Mouse (Mus musculus) myocyte (in vitro differentiated cells): ENCODE data around the gene Il25. TPM values are rescaled to one million over a fixed set of nuclear protein-coding genes. Genes with fewer than 3 reads are reported as not detected.

Experiments used
- H3K27me3 ChIP-seq: one replicate; pipeline ENCODE4 v1.6.1; 2011; ENCODE audit not compliant: control insufficient read depth, insufficient read depth, insufficient read length
- H3K36me3 ChIP-seq: one replicate; pipeline ENCODE4 v1.6.1; 2011; ENCODE audit not compliant: control insufficient read depth, insufficient read depth
- H3K4me2 ChIP-seq: one replicate; pipeline ENCODE4 v1.6.1; 2011; ENCODE audit warnings: low read depth, control low read depth
- H3K4me3 ChIP-seq: one replicate; pipeline ENCODE4 v1.5.1; 2011; ENCODE audit warnings: mild to moderate bottlenecking, control low read depth, moderate library complexity
- H3K79me2 ChIP-seq: one replicate; pipeline ENCODE4 v1.6.1; 2011; ENCODE audit not compliant: control insufficient read depth, insufficient read depth
- H3ac ChIP-seq: one replicate; pipeline ENCODE4 v1.6.1; 2011; ENCODE audit not compliant: control insufficient read depth, insufficient read length
- CEBPB ChIP-seq: IDR thresholded peaks from 2 replicates; pipeline ENCODE4 v1.6.1; 2011; ENCODE audit warnings: mild to moderate bottlenecking, moderate library complexity; ENCODE audit not compliant: poor library complexity, insufficient read depth, severe bottlenecking
- E2F4 ChIP-seq: IDR thresholded peaks from one replicate; pipeline ENCODE4 v1.6.1; 2011; ENCODE audit warnings: mild to moderate bottlenecking, control low read depth, moderate library complexity; ENCODE audit not compliant: insufficient read depth
- MAX ChIP-seq: IDR thresholded peaks from one replicate; pipeline ENCODE4 v1.6.1; 2011; ENCODE audit warnings: low read depth, mild to moderate bottlenecking, control low read depth
- MYOD1 ChIP-seq, 3 experiments: IDR thresholded peaks; one replicate each; pipeline ENCODE4 v1.6.1; 2011; ENCODE audit warnings: control low read depth in 2 of 3, low read depth in 2 of 3, mild to moderate bottlenecking in 2 of 3, moderate library complexity in 1 of 3; ENCODE audit not compliant: insufficient read length in 2 of 3, control insufficient read depth in 1 of 3
- MYOG ChIP-seq, 3 experiments: IDR thresholded peaks; one replicate each; pipeline ENCODE4 v1.6.1; 2011; ENCODE audit warnings: control low read depth in 2 of 3, low read depth in 2 of 3, mild to moderate bottlenecking in 2 of 3; ENCODE audit not compliant: insufficient read length in 2 of 3, control insufficient read depth in 1 of 3, insufficient read depth in 1 of 3
- POLR2A ChIP-seq: IDR thresholded peaks from one replicate; pipeline ENCODE4 v1.6.1; 2011; ENCODE audit warnings: low read depth, mild to moderate bottlenecking, control low read depth, moderate library complexity; ENCODE audit not compliant: insufficient read length
- POLR2AphosphoS2 ChIP-seq: IDR thresholded peaks from one replicate; pipeline ENCODE4 v1.6.1; 2011; ENCODE audit warnings: low read depth, control low read depth; ENCODE audit not compliant: insufficient read length
- REST ChIP-seq: IDR thresholded peaks from one replicate; pipeline ENCODE4 v1.6.1; 2011; ENCODE audit warnings: mild to moderate bottlenecking, control low read depth, moderate library complexity; ENCODE audit not compliant: insufficient read depth, insufficient read length
- SRF ChIP-seq: IDR thresholded peaks from one replicate; pipeline ENCODE4 v1.6.1; 2011; ENCODE audit warnings: low read depth; ENCODE audit not compliant: control insufficient read depth, insufficient read length
- TCF12 ChIP-seq: IDR thresholded peaks from one replicate; pipeline ENCODE4 v1.6.1; 2011; ENCODE audit warnings: mild to moderate bottlenecking, control low read depth; ENCODE audit not compliant: poor library complexity, insufficient read depth, severe bottlenecking
- TCF3 ChIP-seq: IDR thresholded peaks from one replicate; pipeline ENCODE4 v1.6.1; 2011; ENCODE audit warnings: low read depth, control low read depth; ENCODE audit not compliant: insufficient read length
- USF1 ChIP-seq: IDR thresholded peaks from one replicate; pipeline ENCODE4 v1.6.1; 2011; ENCODE audit warnings: low read depth, mild to moderate bottlenecking, control low read depth, moderate library complexity
- polyA plus RNA-seq: library from polyadenylated mRNA; unstranded; fragments of >200 nt; fragmentation: generic; extraction: Trizol; gene quantifications from one replicate; pipeline ENCODE4 v1.2.1, GENCODE M21; 2012; ENCODE audit warnings: missing spikeins

The Il25 gene
- polyA plus RNA-seq, 1 experiment: 0.05 TPM

GRCm38 (mm10) chr14:54976633-54977032 lies 44.1 kb downstream of the Il25 start, which contains the start of gene Gm17428:
Gene Gm17428, plus strand, starts transcription at chr14:54976933.
- no peaks in the 10 kb centered on the region for H3K79me2 ChIP-seq
- H3ac ChIP-seq: no peak within 1 kb of the TSS
- no peaks in the 10 kb centered on the region for H3K36me3 ChIP-seq
- peaks cover 44% of the 10 kb centered on the region for H3K27me3 ChIP-seq
- TF ChIP-seq E2F4 (no peak), TCF12 (no peak), REST (no peak), SRF (no peak), USF1 (no peak), TCF3 (no peak), MYOD1 (IDR thresholded peaks at IDR 0.05; ENCODE audit: control insufficient read depth in 1 of 3, insufficient read length in 2 of 3, low read depth in 2 of 3) (no peak), POLR2AphosphoS2 (no peak), MYOG (IDR thresholded peaks at IDR 0.05; ENCODE audit: control insufficient read depth in 1 of 3, insufficient read depth in 1 of 3, insufficient read length in 2 of 3, low read depth in 2 of 3) (no peak), MAX (no peak), CEBPB (no peak), POLR2A (no peak)
- H3K4me2 ChIP-seq: no peak within 1 kb of the TSS
- H3K4me3 ChIP-seq: no peak within 1 kb of the TSS

- H3ac ChIP-seq: no peak overlapping the region
- TF ChIP-seq MAX (no peak), E2F4 (no peak), SRF (no peak), CEBPB (no peak), POLR2A (no peak), REST (no peak), USF1 (no peak), TCF12 (no peak), TCF3 (no peak), MYOD1 (IDR thresholded peaks at IDR 0.05; ENCODE audit: control insufficient read depth in 1 of 3, insufficient read length in 2 of 3, low read depth in 2 of 3) (no peak), POLR2AphosphoS2 (no peak), MYOG (IDR thresholded peaks at IDR 0.05; ENCODE audit: control insufficient read depth in 1 of 3, insufficient read depth in 1 of 3, insufficient read length in 2 of 3, low read depth in 2 of 3) (no peak)
- no peaks in the 10 kb centered on the region for H3K79me2 ChIP-seq
- peaks cover 31% of the 10 kb centered on the region for H3K27me3 ChIP-seq
- no peak overlapping the region for H3K4me2 ChIP-seq
- no peak overlapping the region for H3K4me3 ChIP-seq
- H3K36me3 ChIP-seq: no peaks in the 10 kb centered on the region
Measured at GRCm38 (mm10) chr14:54978664-54979063, 46.2 kb downstream of the Il25 start.

DNA sequence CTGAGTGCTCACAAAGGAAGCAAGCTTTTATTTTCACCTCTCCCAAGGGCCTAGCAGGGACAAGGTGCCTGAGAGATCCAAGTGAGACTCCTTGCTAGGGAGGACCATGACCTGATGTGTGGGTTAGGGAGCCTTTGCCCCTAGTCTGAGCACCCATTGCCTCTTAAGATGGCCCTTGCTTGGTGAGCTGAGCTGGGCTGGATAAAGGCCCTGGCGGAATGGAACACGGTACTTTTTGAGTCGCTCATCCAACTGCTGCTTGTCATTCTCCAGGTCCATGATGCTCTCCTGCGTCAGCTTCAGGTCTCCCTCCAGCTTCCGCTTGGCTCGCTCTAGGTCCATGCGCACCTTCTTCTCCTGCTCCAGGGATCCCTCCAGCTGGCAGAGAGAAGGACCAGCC lies 49.4 kb downstream of the Il25 start:
- H3K36me3 ChIP-seq: no peaks in the 10 kb centered on the region
- H3K79me2 ChIP-seq: no peaks in the 10 kb centered on the region
- TF ChIP-seq TCF12 (no peak), MYOG (IDR thresholded peaks at IDR 0.05; ENCODE audit: control insufficient read depth in 1 of 3, insufficient read depth in 1 of 3, insufficient read length in 2 of 3, low read depth in 2 of 3) (no peak), REST (no peak), MYOD1 (IDR thresholded peaks at IDR 0.05; ENCODE audit: control insufficient read depth in 1 of 3, insufficient read length in 2 of 3, low read depth in 2 of 3) (no peak), CEBPB (no peak), POLR2AphosphoS2 (no peak), E2F4 (no peak), USF1 (no peak), TCF3 (no peak), POLR2A (no peak), MAX (no peak)
- no peak overlapping the region for H3ac ChIP-seq
- H3K4me2 ChIP-seq: no peak overlapping the region
- peaks cover 16% of the 10 kb centered on the region for H3K27me3 ChIP-seq
- H3K4me3 ChIP-seq: no peak overlapping the region

Other genes with a start within 250 kb of the Il25 start
- 36.3 TPM for gene 1700123O20Rik, start 246.5 kb upstream of the Il25 start, polyA plus RNA-seq
- 77.3 TPM for gene Acin1, start 245.8 kb upstream of the Il25 start, polyA plus RNA-seq
- gene Gm29776, start 233.9 kb upstream of the Il25 start, polyA plus RNA-seq: 0.04 TPM
- not detected for gene Cebpe, start 220.5 kb upstream of the Il25 start, polyA plus RNA-seq
- not detected for gene Slc7a8, start 150.7 kb upstream of the Il25 start, polyA plus RNA-seq
- not detected for gene Rnf212b, start 118.6 kb upstream of the Il25 start, polyA plus RNA-seq
- gene Homez, start 61.7 kb upstream of the Il25 start, polyA plus RNA-seq: 2.5 TPM
- gene Ppp1r3e, start 55.1 kb upstream of the Il25 start, polyA plus RNA-seq: 0.71 TPM
- gene Bcl2l2, start 49.3 kb upstream of the Il25 start, polyA plus RNA-seq: 20.5 TPM
- gene Gm20521, start 49.3 kb upstream of the Il25 start, polyA plus RNA-seq: 0.47 TPM
- 70.6 TPM for gene Pabpn1, start 40.2 kb upstream of the Il25 start, polyA plus RNA-seq
- gene Slc22a17, start 19.6 kb upstream of the Il25 start, polyA plus RNA-seq: 0.92 TPM
- gene Efs, start 6.6 kb upstream of the Il25 start, polyA plus RNA-seq: 0.95 TPM
- not detected for gene Cmtm5, start 3.6 kb downstream of the Il25 start, polyA plus RNA-seq
- gene Myh6, start 34.2 kb downstream of the Il25 start, polyA plus RNA-seq: 15.0 TPM
- gene Gm17428, start 44.2 kb downstream of the Il25 start, polyA plus RNA-seq: not detected
- gene Myh7, start 61.9 kb downstream of the Il25 start, polyA plus RNA-seq: 56.5 TPM
- gene Ngdn, start 82.8 kb downstream of the Il25 start, polyA plus RNA-seq: 39.4 TPM
- gene Zfhx2, start 159.6 kb downstream of the Il25 start, polyA plus RNA-seq: 0.98 TPM
- 10.8 TPM for gene Thtpa, start 162.1 kb downstream of the Il25 start, polyA plus RNA-seq
- gene Ap1g2, start 173.9 kb downstream of the Il25 start, polyA plus RNA-seq: 6.5 TPM
- gene Jph4, start 184.2 kb downstream of the Il25 start, polyA plus RNA-seq: not detected